Mouse (Mus musculus) heart, postnatal 4 days (tissue): ENCODE results near the gene Cpne4. TPM values are rescaled to one million over a fixed set of nuclear protein-coding genes. Genes with fewer than 3 reads are reported as not detected.

ENCODE experiments used
- DNase-seq: peaks from one replicate; pipeline ENCODE4 v3.0.0; 2021
- microRNA-seq, 2 experiments: library from miRNA; unstranded; fragments of <30 nt; microRNA quantifications; one replicate each; pipeline ENCODE4 v1.2.0; 2021 to 2022
- total RNA-seq, 2 experiments: library from RNA; stranded (reverse); gene quantifications; 2 replicates each; pipeline ENCODE4 v1.2.3; 2021

The Cpne4 gene
- total RNA-seq, 2 experiments from 2014 or later, result not detected

GRCm38 (mm10) chr9:105050257-105050656 lies 503.2 kb downstream of the Cpne4 start:
- DNase-seq, result no peak

- DNase-seq, result peak; percentile 94
Measured at GRCm38 (mm10) chr9:105053147-105053557, 506.1 kb downstream of the Cpne4 start, which contains the start of gene Mrpl3. TSS of gene Mrpl3 (plus strand) at chr9:105053239.

GRCm38 (mm10) chr9:105053812-105054211 lies 506.7 kb downstream of the Cpne4 start:
- no peak for DNase-seq

- no peak for DNase-seq
Measured at GRCm38 (mm10) chr9:105069106-105069505, 522.0 kb downstream of the Cpne4 start.

GRCm38 (mm10) chr9:105072991-105073748 lies 526.1 kb downstream of the Cpne4 start:
- no peak for DNase-seq

- DNase-seq, result no peak
Measured at GRCm38 (mm10) chr9:105074851-105075250, 527.8 kb downstream of the Cpne4 start.

GRCm38 (mm10) chr9:105076756-105077424 lies 529.8 kb downstream of the Cpne4 start:
- DNase-seq, result no peak

- no peak for DNase-seq
Measured at GRCm38 (mm10) chr9:105078460-105078859, 531.4 kb downstream of the Cpne4 start.

- DNase-seq, result no peak
Measured at GRCm38 (mm10) chr9:105080246-105080645, 533.2 kb downstream of the Cpne4 start.

Small RNAs within 50 kb of the gene (microRNA-seq; reads per million reads assigned to microRNA genes)
- 0 reads per million in 2 experiments for gene Gm23391

Other genes with a start within 250 kb of the Cpne4 start
- under 1 TPM; 0.14 to 0.43 TPM for gene Acpp, start 209.5 kb upstream of the Cpne4 start, total RNA-seq